Mouse (Mus musculus) cortical plate, adult 2 months (tissue): ENCODE measurements at regions not wholly inside any gene's neighbourhood (a gene's known extent, or its start where the extent isn't known, plus 50 kb on each side); places are given as distances from the start of the nearest gene placed in this dataset.

Source experiments
- CTCF ChIP-seq: fragments of 200-500 bp; IDR thresholded peaks from 2 replicates; pipeline ENCODE4 v1.5.1; 2011; ENCODE audit warnings: mild to moderate bottlenecking, control low read depth, low read length; ENCODE audit not compliant: insufficient read depth; ENCODE audit errors: extremely low read depth
- POLR2A ChIP-seq: fragments of 200-500 bp; IDR thresholded peaks from 2 replicates; pipeline ENCODE4 v1.6.1; 2011; ENCODE audit warnings: mild to moderate bottlenecking, low read length, control low read depth; ENCODE audit not compliant: insufficient read depth; ENCODE audit errors: extremely low read depth

GRCm38 (mm10) chr2:57492116-57492515 lies 254.7 kb downstream of the Gpd2 start:
- no peak for TF ChIP-seq CTCF
- no peak for TF ChIP-seq POLR2A
